Mouse (Mus musculus) hindbrain, embryonic 15.5 days (tissue): ENCODE results near the gene Fam217b. TPM values are rescaled to one million over a fixed set of nuclear protein-coding genes. Genes with fewer than 3 reads are reported as not detected.

Source experiments
- ATAC-seq: fragments of 200-750 bp; cut with Nextera tagmentation; 2 replicates; pipeline ENCODE4 v1.8.0; 2017; ENCODE audit warnings: low read depth, moderate number of reproducible peaks, moderate TSS enrichment; ENCODE audit not compliant: low FRiP score
- H3K27ac ChIP-seq: fragments of 300-500 bp; sonication (generic); replicated peaks from 2 replicates; pipeline ENCODE4 v1.5.1; 2015; ENCODE audit warnings: mild to moderate bottlenecking, inconsistent platforms
- H3K27me3 ChIP-seq: fragments of 300-500 bp; sonication (generic); 2 replicates; pipeline ENCODE4 v1.6.1; 2015; ENCODE audit warnings: control low read depth, inconsistent platforms
- H3K36me3 ChIP-seq: fragments of 300-500 bp; sonication (generic); 2 replicates; pipeline ENCODE4 v1.6.1; 2015; ENCODE audit warnings: control low read depth, inconsistent platforms
- H3K4me1 ChIP-seq: fragments of 300-500 bp; sonication (generic); replicated peaks from 2 replicates; pipeline ENCODE4 v1.6.1; 2015; ENCODE audit warnings: control low read depth, inconsistent platforms
- H3K4me2 ChIP-seq: fragments of 300-500 bp; sonication (generic); 2 replicates; pipeline ENCODE4 v1.6.1; 2015; ENCODE audit warnings: moderate library complexity, mild to moderate bottlenecking, inconsistent platforms
- H3K4me3 ChIP-seq: fragments of 300-500 bp; sonication (generic); 2 replicates; pipeline ENCODE4 v1.5.1; 2015; ENCODE audit warnings: mild to moderate bottlenecking, inconsistent platforms
- H3K9ac ChIP-seq: fragments of 300-500 bp; sonication (generic); 2 replicates; pipeline ENCODE4 v1.6.1; 2015; ENCODE audit warnings: inconsistent platforms
- H3K9me3 ChIP-seq: fragments of 300-500 bp; sonication (generic); 2 replicates; pipeline ENCODE4 v1.6.1; 2016; ENCODE audit warnings: control low read depth, inconsistent platforms
- WGBS: fragments of 180-500 bp; shearing (Covaris S2); methylation state at CpG from one replicate; pipeline ENCODE4 v1.1.7; 2015; 5-methylcytosine and 5-hydroxymethylcytosine counted together
- polyA plus RNA-seq: library from polyadenylated mRNA; unstranded; fragments of >200 nt; fragmentation: Nextera tagmentation; extraction: Ambion mirVana; gene quantifications from 2 replicates; pipeline ENCODE4 v1.2.1, GENCODE M21; 2015

Gene Fam217b
- polyA plus RNA-seq: 12.9 and 15.8 TPM in 2 replicates

DNA sequence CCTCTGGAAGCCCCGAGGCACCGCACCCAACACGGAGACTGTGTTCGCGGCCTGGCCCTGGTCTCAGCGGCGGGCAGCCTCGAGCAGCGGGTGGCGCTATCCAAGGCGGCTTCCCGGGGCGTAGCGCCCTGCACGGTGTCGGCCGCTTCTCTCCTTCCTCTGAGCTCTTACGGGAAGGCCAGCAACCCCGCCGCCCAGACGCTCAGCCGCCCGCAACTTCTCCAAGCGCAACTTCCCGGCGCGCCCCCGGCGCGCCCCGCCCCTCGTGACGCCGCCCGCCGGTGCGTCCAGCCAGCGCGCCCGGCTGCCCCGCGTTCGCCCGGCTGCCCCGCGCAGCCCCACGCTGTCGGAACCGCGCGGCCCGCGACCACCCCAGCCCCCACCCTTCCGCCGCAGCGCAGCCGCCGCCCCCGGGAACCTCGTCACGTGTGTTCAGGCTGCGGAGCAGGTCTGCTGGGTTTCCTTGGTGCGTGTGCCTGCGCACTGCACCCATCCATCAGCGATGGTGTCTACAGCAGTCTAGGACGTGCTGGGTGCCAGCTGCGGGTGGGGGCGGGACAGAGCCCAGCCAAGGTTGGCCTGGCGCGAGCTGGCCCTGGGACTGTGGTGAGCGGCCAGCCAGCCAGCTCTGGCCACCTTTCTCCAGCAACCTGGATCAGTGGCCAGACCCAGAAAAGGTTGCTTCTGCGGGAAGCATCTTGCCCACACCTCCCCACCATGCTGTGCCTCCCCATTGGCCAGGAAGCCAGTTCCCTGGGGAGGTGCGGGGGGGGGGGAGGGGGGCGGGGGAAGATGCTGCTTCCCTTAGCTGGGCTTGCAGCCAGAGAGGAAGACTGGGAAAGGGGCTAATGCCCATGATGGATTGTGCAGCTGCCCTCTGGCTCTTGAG lies at the start of gene Fam217b, which contains the start of gene Ppp1r3d:
Fam217b (plus strand) TSS at position 264 of the 889 bp plus-strand sequence.
Ppp1r3d (minus strand) TSS at position 212 of the 889 bp plus-strand sequence.
- no peaks in the 10 kb centered on the region for H3K9me3 ChIP-seq
- no peaks in the 10 kb centered on the region for H3K36me3 ChIP-seq
- H3K4me1 ChIP-seq: peaks cover 39% of the 10 kb centered on the region
- peak within 1 kb of the TSS; percentile 87 for H3K27ac ChIP-seq
- whole genome bisulfite sequencing: 0% methylated on average over 73 of the region's 74 CpGs
- H3K4me3 ChIP-seq: peak within 1 kb of the TSS; percentile 72
- peak; percentile 88 for ATAC-seq
- H3K4me2 ChIP-seq: peak within 1 kb of the TSS; percentile 100
- peak within 1 kb of the TSS; percentile 74 for H3K9ac ChIP-seq
- no peaks in the 10 kb centered on the region for H3K27me3 ChIP-seq

GRCm38 (mm10) chr2:178407053-178407815 lies 7.1 kb upstream of the Fam217b start, which contains the start of gene Sycp2:
TSS of gene Sycp2 (minus strand) at chr2:178407685.
- no peak within 1 kb of the TSS for H3K27ac ChIP-seq
- no peaks in the 10 kb centered on the region for H3K9me3 ChIP-seq
- H3K4me1 ChIP-seq: 0 out of 2 replicates have a peak, but pooled peaks cover under 1% of the 10 kb centered on the region
- WGBS: 84% methylated on average over 52 of the region's 52 CpGs
- peak; percentile 42; the same call in 1 of the 2 replicates for ATAC-seq
- no peak within 1 kb of the TSS for H3K4me2 ChIP-seq
- H3K27me3 ChIP-seq: no peaks in the 10 kb centered on the region
- no peak within 1 kb of the TSS for H3K9ac ChIP-seq
- no peak within 1 kb of the TSS for H3K4me3 ChIP-seq
- H3K36me3 ChIP-seq: no peaks in the 10 kb centered on the region

GRCm38 (mm10) chr2:178409024-178409423 lies 5.3 kb upstream of the Fam217b start:
- 58% methylated on average over 1 of the region's 1 CpGs for WGBS
- Histone ChIP-seq H3K4me2 (no peak overlapping the region), H3K27me3 (no peaks in the 10 kb centered on the region), H3K9me3 (no peaks in the 10 kb centered on the region), H3K4me3 (no peak overlapping the region), H3K9ac (no peak overlapping the region), H3K27ac (no peak overlapping the region), H3K4me1 (peaks cover 18% of the 10 kb centered on the region), H3K36me3 (no peaks in the 10 kb centered on the region)
- ATAC-seq: no peak

GRCm38 (mm10) chr2:178410286-178410685 lies 4.0 kb upstream of the Fam217b start:
- no peak overlapping the region for H3K9ac ChIP-seq
- ATAC-seq: no peak
- 87% methylated on average over 6 of the region's 6 CpGs for WGBS

GRCm38 (mm10) chr2:178412598-178412997 lies 1.7 kb upstream of the Fam217b start:
- H3K27me3 ChIP-seq: no peaks in the 10 kb centered on the region
- WGBS: 62% methylated on average over 6 of the region's 6 CpGs
- no peak overlapping the region for H3K9ac ChIP-seq
- H3K27ac ChIP-seq: no peak overlapping the region
- no peak overlapping the region for H3K4me3 ChIP-seq
- ATAC-seq: no peak
- H3K4me1 ChIP-seq: peaks cover 39% of the 10 kb centered on the region
- H3K9me3 ChIP-seq: no peaks in the 10 kb centered on the region
- H3K4me2 ChIP-seq: peak overlapping the region; percentile 100
- no peaks in the 10 kb centered on the region for H3K36me3 ChIP-seq

More at GRCm38 (mm10) chr2:178410286-178410685, 4.0 kb upstream of the Fam217b start:
- Histone ChIP-seq H3K27me3 (no peaks in the 10 kb centered on the region), H3K36me3 (no peaks in the 10 kb centered on the region), H3K4me3 (no peak overlapping the region), H3K27ac (no peak overlapping the region), H3K4me2 (no peak overlapping the region), H3K9me3 (no peaks in the 10 kb centered on the region), H3K4me1 (peaks cover 27% of the 10 kb centered on the region)

GRCm38 (mm10) chr2:178413081-178413480 lies 1.2 kb upstream of the Fam217b start:
- H3K9ac ChIP-seq: no peak overlapping the region; the same call in 1 of the 2 replicates
- 57% methylated on average over 13 of the region's 13 CpGs for WGBS

DNA sequence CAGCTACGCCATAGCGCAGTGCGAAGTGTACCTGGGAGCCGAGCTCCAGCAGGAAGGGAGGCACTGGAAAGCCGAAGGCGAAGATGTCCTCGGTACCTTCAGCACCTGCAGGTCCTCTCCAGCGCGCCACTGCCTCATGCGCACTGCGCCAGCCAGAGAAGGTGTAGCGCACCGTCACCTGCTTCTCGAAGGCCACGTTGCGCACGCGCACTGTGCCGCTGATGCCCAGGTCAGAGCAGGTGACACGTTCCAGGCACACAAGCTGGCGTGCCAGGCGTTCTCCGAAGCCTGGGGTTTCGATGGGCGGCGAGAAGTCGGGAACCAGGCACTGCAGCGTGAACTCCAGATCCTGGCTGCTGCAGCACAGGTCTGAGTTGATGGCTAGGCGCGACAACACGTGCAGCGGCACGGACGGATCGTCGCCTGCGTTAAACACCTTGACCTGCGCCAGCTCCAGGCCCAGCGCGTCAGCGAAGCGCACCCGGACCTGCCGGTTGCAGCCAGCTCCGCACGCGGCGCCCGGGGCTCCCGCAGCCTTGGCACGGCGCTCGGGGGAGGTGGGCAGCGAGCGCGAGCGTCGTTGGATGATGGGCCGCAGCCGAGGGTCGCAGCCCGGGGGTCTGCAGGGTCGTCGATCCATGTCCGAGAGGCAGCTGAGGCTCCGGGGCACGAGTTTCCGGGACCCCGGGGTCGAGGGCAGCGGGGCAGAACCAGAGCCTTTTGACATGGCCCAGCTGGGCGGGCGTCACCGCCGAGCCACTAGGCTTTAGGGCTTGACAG lies 653 bp upstream of the Fam217b start:
- peak overlapping the region; percentile 87 for H3K27ac ChIP-seq
- peak overlapping the region; percentile 100 for H3K4me2 ChIP-seq
- peak overlapping the region; percentile 74 for H3K9ac ChIP-seq
- WGBS: 16% methylated on average over 75 of the region's 75 CpGs
- peaks cover 39% of the 10 kb centered on the region for H3K4me1 ChIP-seq
- no peaks in the 10 kb centered on the region for H3K36me3 ChIP-seq
- no peaks in the 10 kb centered on the region for H3K27me3 ChIP-seq
- H3K4me3 ChIP-seq: peak overlapping the region; percentile 72
- ATAC-seq: peak; percentile 14
- H3K9me3 ChIP-seq: no peaks in the 10 kb centered on the region

More at GRCm38 (mm10) chr2:178413081-178413480, 1.2 kb upstream of the Fam217b start:
- no peak; the same call in 1 of the 2 replicates for ATAC-seq
- Histone ChIP-seq H3K4me2 (peak overlapping the region; percentile 100), H3K27me3 (no peaks in the 10 kb centered on the region), H3K4me3 (peak overlapping the region; percentile 72), H3K9me3 (no peaks in the 10 kb centered on the region), H3K27ac (no peak overlapping the region), H3K36me3 (no peaks in the 10 kb centered on the region), H3K4me1 (peaks cover 39% of the 10 kb centered on the region)

DNA sequence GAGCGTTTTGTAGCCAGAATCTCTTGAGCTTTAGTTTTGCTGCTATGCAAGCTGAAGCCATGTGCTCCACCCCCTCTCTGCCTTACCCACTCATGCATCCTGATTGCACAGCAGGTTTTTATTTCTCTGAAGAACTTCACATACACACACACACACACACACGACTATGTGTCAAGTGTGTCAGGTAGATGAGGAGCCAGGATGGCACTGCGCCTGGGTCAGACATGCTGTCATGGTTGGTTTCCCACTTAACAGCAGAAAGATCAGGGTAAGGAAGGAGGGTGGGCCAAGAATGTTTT lies 775 bp downstream of the Fam217b start:
- 12% methylated on average over 3 of the region's 3 CpGs for WGBS
- peak; percentile 70 for ATAC-seq
- Histone ChIP-seq H3K27me3 (no peaks in the 10 kb centered on the region), H3K4me3 (peak overlapping the region; percentile 72), H3K4me2 (peak overlapping the region; percentile 100), H3K36me3 (no peaks in the 10 kb centered on the region), H3K9ac (peak overlapping the region; percentile 74), H3K9me3 (no peaks in the 10 kb centered on the region), H3K4me1 (peaks cover 39% of the 10 kb centered on the region), H3K27ac (peak overlapping the region; percentile 87)

DNA sequence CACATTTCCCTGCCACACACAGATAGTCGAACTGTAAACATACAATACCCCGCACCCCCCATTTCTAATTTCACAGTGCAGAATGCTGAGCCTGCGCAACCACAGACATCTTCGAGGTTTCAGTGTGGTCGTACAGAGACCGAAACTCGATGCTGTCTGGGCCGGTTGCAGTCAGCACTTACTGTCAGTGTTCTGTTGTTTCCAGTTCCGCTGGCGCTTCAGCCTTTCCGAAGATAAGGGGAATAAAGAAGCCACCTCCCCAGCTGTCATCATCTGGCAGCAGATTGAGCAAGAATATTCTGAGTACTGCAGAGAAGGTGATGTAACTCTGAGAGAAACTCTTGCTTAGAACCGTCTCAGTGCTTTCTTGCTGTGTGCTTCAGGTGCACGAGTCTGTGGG lies 2.1 kb downstream of the Fam217b start:
- no peak overlapping the region for H3K4me3 ChIP-seq
- no peaks in the 10 kb centered on the region for H3K36me3 ChIP-seq
- H3K9me3 ChIP-seq: no peaks in the 10 kb centered on the region
- H3K9ac ChIP-seq: no peak overlapping the region
- peaks cover 39% of the 10 kb centered on the region for H3K4me1 ChIP-seq
- WGBS: 77% methylated on average over 13 of the region's 13 CpGs
- H3K27me3 ChIP-seq: no peaks in the 10 kb centered on the region
- H3K27ac ChIP-seq: no peak overlapping the region
- H3K4me2 ChIP-seq: no peak overlapping the region
- no peak for ATAC-seq

GRCm38 (mm10) chr2:178416970-178417369 lies 2.6 kb downstream of the Fam217b start:
- no peak overlapping the region for H3K4me3 ChIP-seq
- no peaks in the 10 kb centered on the region for H3K9me3 ChIP-seq
- H3K9ac ChIP-seq: no peak overlapping the region
- H3K4me2 ChIP-seq: no peak overlapping the region
- no peak overlapping the region for H3K27ac ChIP-seq
- no peaks in the 10 kb centered on the region for H3K27me3 ChIP-seq
- no peak for ATAC-seq
- 80% methylated on average over 4 of the region's 4 CpGs for WGBS
- peaks cover 39% of the 10 kb centered on the region for H3K4me1 ChIP-seq
- H3K36me3 ChIP-seq: no peaks in the 10 kb centered on the region

- Histone ChIP-seq H3K4me2 (no peak overlapping the region), H3K27me3 (no peaks in the 10 kb centered on the region), H3K4me1 (peaks cover 9% of the 10 kb centered on the region; the same call in 1 of the 2 replicates), H3K27ac (no peak overlapping the region), H3K36me3 (no peaks in the 10 kb centered on the region), H3K9ac (no peak overlapping the region), H3K9me3 (no peaks in the 10 kb centered on the region), H3K4me3 (no peak overlapping the region)
- 84% methylated on average over 9 of the region's 9 CpGs for WGBS
- no peak for ATAC-seq
Observed at GRCm38 (mm10) chr2:178420576-178420975, 6.3 kb downstream of the Fam217b start.
